Mouse (Mus musculus): ENCODE data around the gene Pp2d1. TPM values are rescaled to one million over a fixed set of nuclear protein-coding genes. Genes with fewer than 3 reads are reported as not detected.
A peak's percentile ranks its signal among the peaks of the same experiment; 100 is the strongest.

The Pp2d1 gene
- polyA plus RNA-seq, 1 experiment from 2014 or later = 0.21 TPM

DNA sequence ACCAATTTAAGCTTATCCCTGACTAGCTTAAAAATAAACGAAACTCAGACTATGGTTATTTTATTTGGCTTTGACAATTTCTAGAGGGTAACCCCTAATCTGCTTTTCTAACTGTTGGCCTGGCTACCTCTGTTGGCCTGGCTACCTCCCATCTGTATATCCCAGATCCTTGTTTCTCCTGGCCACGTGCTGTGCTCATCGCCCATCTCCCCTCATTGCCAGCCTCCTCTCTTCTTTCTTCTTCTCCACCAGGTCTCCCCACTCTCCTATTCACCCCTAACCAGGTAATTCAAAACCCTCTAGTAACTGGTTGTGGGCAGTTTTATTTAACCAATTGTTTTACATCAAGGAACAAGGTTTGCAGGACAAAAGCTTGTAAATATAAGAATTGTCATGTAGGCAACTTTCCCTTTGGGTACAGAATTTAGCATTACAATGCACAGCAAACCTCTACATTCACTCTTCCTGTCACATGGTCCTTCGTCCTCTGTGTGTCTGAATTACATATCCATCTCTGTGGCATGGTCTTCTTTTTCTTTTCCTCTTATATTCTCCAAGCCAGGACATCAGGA, 22.3 kb upstream of the Pp2d1 start:
- no peak for ATAC-seq
- no peak overlapping the region for H3K9ac ChIP-seq
- no peaks in the 10 kb centered on the region for H3K36me3 ChIP-seq
- no peaks in the 10 kb centered on the region for H3K9me3 ChIP-seq (replicated peaks)
- H3K4me2 ChIP-seq = no peak overlapping the region
- peaks cover 21% of the 10 kb centered on the region for H3K4me1 ChIP-seq
- 75% methylated on average over 4 of the region's 4 CpGs for WGBS (ENCODE audit: insufficient replicate concordance)
- H3K4me3 ChIP-seq = no peak overlapping the region
- H3K27me3 ChIP-seq (replicated peaks) = no peaks in the 10 kb centered on the region
- no peak overlapping the region for H3K27ac ChIP-seq

DNA sequence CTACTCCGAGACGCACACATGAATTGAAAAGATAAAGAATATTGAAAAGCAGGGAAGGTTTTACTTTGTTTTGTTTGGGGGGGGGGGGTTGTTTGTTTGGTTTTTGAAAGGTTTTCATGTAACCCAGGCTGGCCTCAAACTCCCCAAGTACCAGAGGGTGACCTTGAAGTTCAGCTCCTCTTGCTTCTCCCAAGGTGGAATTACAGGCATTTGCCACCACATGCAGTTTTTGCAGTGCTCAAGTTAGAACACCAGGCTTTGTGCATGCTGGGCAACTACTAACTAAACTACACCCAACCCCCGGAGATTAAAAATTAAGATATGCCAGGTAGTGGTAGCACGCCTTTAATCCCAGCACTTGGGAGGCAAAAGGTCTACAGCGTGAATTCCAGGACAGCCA, 20.4 kb upstream of the Pp2d1 start:
- H3K4me1 ChIP-seq = peaks cover 33% of the 10 kb centered on the region
- no peak overlapping the region for H3K4me3 ChIP-seq
- no peaks in the 10 kb centered on the region for H3K9me3 ChIP-seq (replicated peaks)
- H3K9ac ChIP-seq = no peak overlapping the region
- ATAC-seq = no peak
- no peak overlapping the region for H3K27ac ChIP-seq
- WGBS (ENCODE audit: insufficient replicate concordance) = 69% methylated on average over 5 of the region's 5 CpGs
- H3K4me2 ChIP-seq = no peak overlapping the region
- no peaks in the 10 kb centered on the region for H3K27me3 ChIP-seq (replicated peaks)
- H3K36me3 ChIP-seq = no peaks in the 10 kb centered on the region

DNA sequence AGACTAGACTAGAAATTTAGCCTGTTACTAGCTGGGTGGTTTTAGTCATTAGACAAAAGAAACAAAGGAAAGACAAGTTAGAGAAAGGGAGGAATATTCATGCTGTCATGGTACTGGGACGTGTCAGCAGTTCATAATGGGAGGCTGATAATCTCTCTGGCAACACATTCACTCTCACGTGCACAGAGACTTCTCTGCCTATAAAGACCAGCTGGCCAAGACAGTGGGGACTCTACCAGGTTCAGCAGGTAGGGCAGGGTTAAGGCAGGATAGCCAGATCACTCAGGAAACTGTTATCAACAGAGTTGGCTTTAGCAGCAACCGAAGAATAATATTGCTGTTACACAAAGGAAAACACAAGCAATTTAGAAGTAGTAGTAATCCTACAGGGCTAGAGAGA, 18.2 kb upstream of the Pp2d1 start:
- Histone ChIP-seq H3K36me3 (no peaks in the 10 kb centered on the region), H3K9ac (no peak overlapping the region), H3K4me2 (no peak overlapping the region), H3K9me3 (replicated peaks) (no peaks in the 10 kb centered on the region), H3K27me3 (replicated peaks) (no peaks in the 10 kb centered on the region), H3K27ac (peak overlapping the region; percentile 30; the same call in 1 of the 2 replicates), H3K4me1 (peaks cover 43% of the 10 kb centered on the region), H3K4me3 (no peak overlapping the region)
- WGBS (ENCODE audit: insufficient replicate concordance) = 34% methylated on average over 3 of the region's 3 CpGs
- no peak for ATAC-seq

DNA sequence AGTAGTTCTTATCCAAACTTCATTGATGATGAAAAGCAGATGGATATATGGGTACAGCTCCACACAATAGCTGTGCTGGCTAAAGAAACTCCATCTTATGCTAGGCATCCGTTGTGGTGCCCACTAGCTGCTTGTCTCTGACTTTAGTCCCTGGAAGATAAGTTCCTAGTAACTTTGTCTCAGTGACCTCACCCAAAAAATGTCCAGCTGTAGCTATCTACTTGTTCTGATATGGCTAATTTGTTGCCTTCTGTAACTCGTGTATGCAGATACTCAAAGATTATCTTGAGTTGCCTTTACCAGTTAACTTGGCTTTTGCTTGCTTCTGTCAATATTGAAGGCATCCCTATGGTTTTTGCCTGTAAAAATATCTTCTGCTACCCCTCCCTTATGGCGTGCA, 15.6 kb upstream of the Pp2d1 start:
- Histone ChIP-seq H3K4me1 (peaks cover 42% of the 10 kb centered on the region), H3K4me2 (peak overlapping the region; percentile 37), H3K27ac (peak overlapping the region; percentile 78), H3K9ac (0 out of 2 replicates have a peak overlapping the region, but pooled peaks have one; percentile 7), H3K9me3 (replicated peaks) (no peaks in the 10 kb centered on the region), H3K36me3 (no peaks in the 10 kb centered on the region), H3K4me3 (no peak overlapping the region), H3K27me3 (replicated peaks) (no peaks in the 10 kb centered on the region)
- WGBS (ENCODE audit: insufficient replicate concordance) = 23% methylated on average over 3 of the region's 3 CpGs
- ATAC-seq = peak; percentile 91

DNA sequence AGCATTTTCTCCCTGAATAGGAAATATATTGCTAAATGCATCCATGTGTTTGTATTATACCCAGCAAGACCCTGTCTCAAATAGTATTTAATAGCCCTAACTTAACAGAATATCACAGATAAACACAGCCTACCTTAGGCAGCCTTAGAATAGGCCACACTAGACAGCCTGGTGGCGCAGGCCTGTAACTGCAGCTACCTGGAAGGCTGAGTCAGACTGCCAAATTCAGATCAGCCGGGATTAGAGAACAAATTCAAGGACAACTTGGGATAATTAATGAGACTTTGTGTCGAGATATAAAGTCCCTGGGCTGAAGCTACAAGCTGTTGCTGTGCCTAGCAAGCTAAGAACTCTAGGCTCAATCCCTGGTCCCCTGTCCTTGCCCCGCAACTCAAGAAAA, 14.8 kb upstream of the Pp2d1 start:
- H3K36me3 ChIP-seq = no peaks in the 10 kb centered on the region
- H3K4me2 ChIP-seq = peak overlapping the region; percentile 37
- H3K4me1 ChIP-seq = peaks cover 35% of the 10 kb centered on the region
- WGBS (ENCODE audit: insufficient replicate concordance) = 60% methylated on average over 4 of the region's 4 CpGs
- no peaks in the 10 kb centered on the region for H3K27me3 ChIP-seq (replicated peaks)
- peak; percentile 54; the same call in 1 of the 2 replicates for ATAC-seq
- H3K4me3 ChIP-seq = no peak overlapping the region
- H3K27ac ChIP-seq = peak overlapping the region; percentile 78
- peak overlapping the region; percentile 7; the same call in 1 of the 2 replicates for H3K9ac ChIP-seq
- no peaks in the 10 kb centered on the region for H3K9me3 ChIP-seq (replicated peaks)

DNA sequence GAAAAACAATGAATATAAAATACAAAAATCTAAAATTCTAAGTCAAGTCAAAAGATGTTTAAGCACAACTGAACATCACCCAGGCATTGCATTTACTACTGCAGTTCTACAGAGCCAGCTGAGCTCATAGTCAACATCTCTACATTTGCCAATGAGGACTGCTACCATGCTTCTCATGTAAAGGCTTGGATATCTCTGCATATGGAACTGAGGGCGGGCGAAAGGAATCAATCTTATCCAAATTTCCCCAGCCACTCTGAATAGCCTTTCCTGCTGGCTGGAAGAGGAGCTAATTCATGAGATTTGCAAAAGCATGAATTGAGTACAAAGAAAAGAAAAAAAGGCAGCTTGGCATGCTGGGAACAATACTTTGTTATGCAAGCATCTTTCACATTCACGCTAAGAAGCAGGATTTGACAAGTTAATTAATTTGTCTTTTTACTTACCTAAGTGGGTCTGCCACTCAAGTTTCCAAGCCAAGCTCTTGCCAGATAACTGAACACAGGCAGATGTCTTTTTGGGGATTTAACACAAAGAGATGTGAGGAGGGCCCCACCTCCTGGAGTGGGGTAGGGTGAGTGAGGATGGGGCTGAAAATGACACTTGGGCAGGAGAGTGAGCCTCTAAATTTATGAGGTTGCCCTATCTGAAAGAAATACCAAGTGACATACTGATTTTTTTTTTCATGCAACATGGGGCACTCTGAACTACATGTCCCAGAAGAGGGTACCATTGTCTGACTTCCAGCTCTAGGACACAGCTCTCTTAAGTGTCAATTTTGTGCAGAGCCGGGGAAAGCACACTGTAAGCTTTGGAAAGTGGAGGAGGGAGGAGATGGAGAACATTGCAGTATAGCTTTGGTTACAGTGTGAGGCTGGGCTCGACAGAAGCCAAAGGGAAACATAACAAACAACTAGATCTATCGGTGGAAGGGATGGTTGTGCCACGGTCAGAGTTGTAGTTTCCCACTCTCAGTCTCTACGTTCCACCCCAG, 12.4 kb upstream of the Pp2d1 start:
- Histone ChIP-seq H3K4me2 (no peak overlapping the region), H3K9me3 (replicated peaks) (no peaks in the 10 kb centered on the region), H3K36me3 (no peaks in the 10 kb centered on the region), H3K4me1 (peaks cover 27% of the 10 kb centered on the region), H3K4me3 (no peak overlapping the region), H3K27ac (no peak overlapping the region), H3K27me3 (replicated peaks) (no peaks in the 10 kb centered on the region), H3K9ac (no peak overlapping the region)
- no peak for ATAC-seq
- 82% methylated on average over 8 of the region's 8 CpGs for WGBS (ENCODE audit: insufficient replicate concordance)

DNA sequence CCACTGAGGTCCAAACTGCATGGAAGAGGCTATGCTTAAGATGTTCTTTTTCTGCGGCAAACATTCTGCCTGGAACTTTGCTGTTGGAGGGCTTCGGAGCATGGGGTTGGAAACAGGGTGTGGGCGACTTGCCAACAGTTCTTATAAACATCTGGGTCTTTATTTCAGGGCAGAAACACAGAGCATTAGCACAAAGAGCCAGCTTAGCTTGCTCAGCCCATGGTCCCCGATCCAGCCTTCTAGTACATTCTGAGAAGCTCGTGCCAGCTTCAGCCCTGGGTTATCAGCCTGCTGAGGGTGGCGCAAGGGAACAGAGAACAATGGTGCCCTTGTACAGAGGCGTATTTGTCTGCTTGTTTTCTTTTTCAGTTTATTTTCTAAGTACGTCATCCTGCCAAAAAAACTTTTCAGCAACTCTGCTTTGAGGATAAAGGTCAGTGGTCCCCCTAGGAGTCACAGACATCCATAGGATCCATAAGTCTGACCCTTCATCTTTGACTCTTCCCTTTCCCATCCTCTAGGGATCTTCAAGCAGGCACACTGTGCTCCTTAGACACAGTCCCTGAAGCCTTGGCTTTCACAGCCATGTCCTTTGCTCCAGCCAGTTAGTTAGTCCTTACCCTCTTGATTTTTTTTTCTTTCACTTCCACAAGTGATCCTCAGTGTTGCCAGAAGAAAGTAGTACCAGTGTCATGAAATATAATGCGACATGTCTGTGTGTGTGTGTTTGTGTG, 4.5 kb upstream of the Pp2d1 start:
- no peaks in the 10 kb centered on the region for H3K36me3 ChIP-seq
- ATAC-seq = no peak
- no peaks in the 10 kb centered on the region for H3K4me1 ChIP-seq
- H3K9me3 ChIP-seq (replicated peaks) = no peaks in the 10 kb centered on the region
- H3K27me3 ChIP-seq (replicated peaks) = no peaks in the 10 kb centered on the region
- no peak overlapping the region for H3K4me2 ChIP-seq
- H3K4me3 ChIP-seq = no peak overlapping the region
- no peak overlapping the region for H3K27ac ChIP-seq
- H3K9ac ChIP-seq = no peak overlapping the region
- WGBS (ENCODE audit: insufficient replicate concordance) = 71% methylated on average over 9 of the region's 9 CpGs

DNA sequence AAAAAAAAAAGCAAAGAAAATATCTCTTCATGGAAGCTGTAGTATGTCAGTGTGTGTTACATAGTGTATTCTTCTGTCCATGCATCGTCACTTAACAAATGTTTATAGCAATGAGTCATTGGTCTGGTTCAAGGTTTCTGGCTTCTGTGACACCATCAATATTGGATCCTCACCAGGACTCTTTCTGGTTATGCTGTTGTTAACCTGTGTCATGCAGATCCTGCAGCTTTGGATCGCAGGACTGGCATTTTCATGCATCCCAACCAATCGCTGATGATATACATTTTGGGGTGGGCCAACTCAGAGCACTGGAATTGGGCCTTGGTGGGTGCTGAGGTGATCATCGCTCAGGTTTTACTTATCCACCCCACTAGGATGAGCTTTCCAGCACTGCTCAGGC, 3.3 kb upstream of the Pp2d1 start:
- H3K4me3 ChIP-seq = no peak overlapping the region
- H3K4me2 ChIP-seq = no peak overlapping the region
- H3K4me1 ChIP-seq = no peaks in the 10 kb centered on the region
- 84% methylated on average over 4 of the region's 4 CpGs for WGBS (ENCODE audit: insufficient replicate concordance)
- H3K27ac ChIP-seq = no peak overlapping the region
- H3K36me3 ChIP-seq = no peaks in the 10 kb centered on the region
- H3K9me3 ChIP-seq (replicated peaks) = no peaks in the 10 kb centered on the region
- no peaks in the 10 kb centered on the region for H3K27me3 ChIP-seq (replicated peaks)
- H3K9ac ChIP-seq = no peak overlapping the region
- no peak for ATAC-seq

DNA sequence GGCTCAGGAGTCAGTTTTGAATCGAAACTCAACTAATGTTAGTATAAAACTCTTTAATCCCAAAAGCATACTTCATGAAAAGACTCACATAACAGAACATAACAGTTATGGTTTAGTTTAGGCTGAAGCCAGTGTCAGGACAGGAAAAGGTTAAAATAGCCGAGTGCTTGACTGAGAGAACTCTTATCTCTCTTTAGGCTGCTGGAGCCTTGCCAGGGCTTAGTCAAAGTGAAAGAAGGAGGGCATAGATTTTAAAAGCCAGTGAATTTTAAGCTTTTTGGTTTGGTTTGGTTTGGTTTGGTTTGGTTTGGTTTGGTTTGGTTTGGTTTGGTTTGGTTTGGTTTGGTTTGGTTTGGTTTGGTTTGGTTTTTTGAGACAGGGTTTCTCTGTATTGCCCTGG, 6.8 kb downstream of the Pp2d1 start:
- H3K9ac ChIP-seq = no peak overlapping the region
- H3K4me3 ChIP-seq = no peak overlapping the region
- H3K27ac ChIP-seq = no peak overlapping the region
- whole genome bisulfite sequencing (ENCODE audit: insufficient replicate concordance) = 34% methylated on average over 2 of the region's 2 CpGs
- H3K9me3 ChIP-seq (replicated peaks) = no peaks in the 10 kb centered on the region
- no peak for ATAC-seq
- no peaks in the 10 kb centered on the region for H3K36me3 ChIP-seq
- H3K4me2 ChIP-seq = no peak overlapping the region
- H3K4me1 ChIP-seq = no peaks in the 10 kb centered on the region
- no peaks in the 10 kb centered on the region for H3K27me3 ChIP-seq (replicated peaks)

DNA sequence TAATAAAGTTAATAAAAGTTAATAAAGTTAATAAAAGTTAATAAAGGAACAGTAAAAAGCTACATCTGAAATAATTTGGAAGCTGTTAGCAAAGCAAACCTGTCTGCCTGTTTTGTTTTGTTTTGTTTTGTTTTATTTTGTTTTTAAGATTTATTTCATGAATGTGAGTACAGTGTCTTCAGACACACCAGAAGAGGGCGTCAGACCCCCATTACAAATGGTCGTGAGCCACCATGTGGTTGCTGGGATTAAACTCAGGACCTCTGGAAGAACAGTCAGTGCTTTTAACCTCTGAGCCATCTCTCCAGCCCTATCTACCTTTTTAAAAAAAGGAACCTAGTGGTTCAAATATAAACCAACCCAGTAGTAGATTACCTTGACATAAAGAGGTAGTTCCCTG, 8.1 kb downstream of the Pp2d1 start:
- 26% methylated on average over 2 of the region's 2 CpGs for WGBS (ENCODE audit: insufficient replicate concordance)
- H3K36me3 ChIP-seq = no peaks in the 10 kb centered on the region

DNA sequence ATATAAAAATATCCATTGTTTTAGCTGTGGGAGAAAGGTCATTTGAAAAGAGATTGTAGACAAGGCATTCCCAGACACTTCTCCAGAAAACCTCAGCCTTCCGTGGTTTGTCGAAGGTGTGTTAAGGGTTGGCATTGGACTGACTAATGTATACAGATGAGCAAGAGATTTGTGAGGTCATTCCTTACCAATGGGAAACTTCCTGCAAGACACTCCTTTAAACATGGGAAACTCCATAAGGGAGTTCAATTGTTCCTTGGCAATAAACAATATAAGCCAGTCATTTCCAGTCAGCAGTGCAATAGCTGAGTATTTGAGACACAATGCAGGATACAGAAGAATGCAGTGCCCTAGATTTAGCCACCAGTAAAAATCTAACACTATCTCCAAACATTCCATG, 11.2 kb downstream of the Pp2d1 start:
- H3K9ac ChIP-seq = no peak overlapping the region
- H3K27me3 ChIP-seq (replicated peaks) = no peaks in the 10 kb centered on the region
- no peak overlapping the region for H3K4me2 ChIP-seq
- no peaks in the 10 kb centered on the region for H3K36me3 ChIP-seq
- H3K4me3 ChIP-seq = no peak overlapping the region
- ATAC-seq = no peak
- H3K9me3 ChIP-seq (replicated peaks) = no peaks in the 10 kb centered on the region
- no peak overlapping the region for H3K27ac ChIP-seq
- WGBS (ENCODE audit: insufficient replicate concordance) = 87% methylated on average over 2 of the region's 2 CpGs
- H3K4me1 ChIP-seq = no peaks in the 10 kb centered on the region

More for the DNA sequence above, 8.1 kb downstream of the Pp2d1 start:
- ATAC-seq = no peak
- H3K4me3 ChIP-seq = no peak overlapping the region
- no peak overlapping the region for H3K4me2 ChIP-seq
- H3K4me1 ChIP-seq = no peaks in the 10 kb centered on the region
- H3K27me3 ChIP-seq (replicated peaks) = no peaks in the 10 kb centered on the region
- no peaks in the 10 kb centered on the region for H3K9me3 ChIP-seq (replicated peaks)
- H3K9ac ChIP-seq = no peak overlapping the region
- H3K27ac ChIP-seq = no peak overlapping the region

DNA sequence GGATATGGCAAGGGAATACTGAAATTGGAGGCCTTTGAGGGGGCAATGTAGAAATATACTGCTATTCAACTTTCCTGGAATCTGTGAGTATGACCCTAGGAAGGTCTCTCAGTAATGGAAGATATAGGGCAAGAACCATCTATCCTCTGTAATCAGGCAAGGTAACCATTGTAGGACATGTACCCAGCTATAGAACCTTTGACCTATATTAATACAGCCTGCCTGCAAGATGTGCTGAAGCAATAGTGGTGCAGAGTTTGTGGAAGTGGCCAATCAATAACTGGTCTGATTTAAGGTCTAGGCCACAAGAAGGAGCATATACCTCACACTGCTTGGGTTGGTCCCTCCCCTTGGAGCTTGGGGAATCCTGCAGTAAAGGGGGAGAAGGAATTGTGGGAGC, 18.7 kb downstream of the Pp2d1 start:
- Histone ChIP-seq H3K9me3 (replicated peaks) (no peaks in the 10 kb centered on the region), H3K36me3 (no peaks in the 10 kb centered on the region), H3K9ac (no peak overlapping the region), H3K27me3 (replicated peaks) (no peaks in the 10 kb centered on the region), H3K4me2 (no peak overlapping the region), H3K4me1 (no peaks in the 10 kb centered on the region), H3K27ac (no peak overlapping the region), H3K4me3 (no peak overlapping the region)
- no peak for ATAC-seq
